Mouse (Mus musculus) stomach, postnatal 0 days (tissue): ENCODE results near the gene Myo9a. TPM values are rescaled to one million over a fixed set of nuclear protein-coding genes. Genes with fewer than 3 reads are reported as not detected.
A peak's percentile ranks its signal among the peaks of the same experiment; 100 is the strongest.

Experiments used
- ATAC-seq: fragments of 200-750 bp; cut with Nextera tagmentation; 2 replicates; pipeline ENCODE4 v1.8.0; 2017; ENCODE audit not compliant: low FRiP score, low TSS enrichment
- DNase-seq: peaks from one replicate; pipeline ENCODE4 v3.0.0-alpha.2; 2016; ENCODE audit warnings: low spot score
- H3K27ac ChIP-seq: fragments of 300-500 bp; sonication (generic); replicated peaks from 2 replicates; pipeline ENCODE4 v1.5.1; 2014; ENCODE audit warnings: mild to moderate bottlenecking, control low read depth
- H3K27me3 ChIP-seq: fragments of 300-500 bp; sonication (generic); 2 replicates; pipeline ENCODE4 v1.6.1; 2014; ENCODE audit warnings: low read length; ENCODE audit not compliant: control insufficient read depth, insufficient read depth
- H3K36me3 ChIP-seq: fragments of 300-500 bp; sonication (generic); 2 replicates; pipeline ENCODE4 v1.6.1; 2014; ENCODE audit warnings: low read length, mixed read lengths; ENCODE audit not compliant: control insufficient read depth, insufficient read depth
- H3K4me1 ChIP-seq: fragments of 300-500 bp; sonication (generic); replicated peaks from 2 replicates; pipeline ENCODE4 v1.6.1; 2014; ENCODE audit warnings: antibody characterized with exemption; ENCODE audit not compliant: control insufficient read depth, insufficient read depth
- H3K4me2 ChIP-seq: fragments of 300-500 bp; sonication (generic); replicated peaks from 2 replicates; pipeline ENCODE4 v1.6.1; 2014; ENCODE audit warnings: low read depth, mild to moderate bottlenecking, control low read depth, moderate library complexity
- H3K4me3 ChIP-seq: fragments of 300-500 bp; sonication (generic); 2 replicates; pipeline ENCODE4 v1.5.1; 2014; ENCODE audit warnings: low read depth, low read length, control low read depth
- H3K9ac ChIP-seq: fragments of 300-500 bp; sonication (generic); 2 replicates; pipeline ENCODE4 v1.6.1; 2014; ENCODE audit warnings: mild to moderate bottlenecking, low read length, control low read depth, mixed read lengths
- H3K9me3 ChIP-seq: fragments of 300-500 bp; sonication (generic); 2 replicates; pipeline ENCODE4 v1.6.1; 2016; ENCODE audit warnings: low read length; ENCODE audit not compliant: control insufficient read depth
- CTCF ChIP-seq: IDR thresholded peaks from 2 replicates; pipeline ENCODE4 v1.5.1; 2016; ENCODE audit warnings: antibody characterized with exemption, low read depth, mild to moderate bottlenecking, moderate library complexity
- EP300 ChIP-seq: optimal IDR thresholded peaks from 2 replicates; pipeline ENCODE3; 2016; ENCODE audit warnings: antibody characterized with exemption
- WGBS: fragments of 180-500 bp; shearing (Covaris S2); extraction: QIAGEN DNeasy Blood & Tissue Kit; methylation state at CpG from one replicate; pipeline ENCODE4 v1.1.7; 2014; 5-methylcytosine and 5-hydroxymethylcytosine counted together
- polyA plus RNA-seq: library from polyadenylated mRNA; unstranded; fragments of >200 nt; fragmentation: Nextera tagmentation; extraction: Ambion mirVana; gene quantifications from 2 replicates; pipeline ENCODE4 v1.2.1, GENCODE M21; 2015

Myo9a gene
- polyA plus RNA-seq, 1 experiment from 2014 or later: 4.0 TPM

- DNase-seq (peak; percentile 76), ATAC-seq (peak; percentile 74)
- no peaks in the 10 kb centered on the region for H3K9me3 ChIP-seq
- H3K9ac ChIP-seq: no peak overlapping the region
- no peak overlapping the region for H3K4me3 ChIP-seq
- H3K4me1 ChIP-seq: no peaks in the 10 kb centered on the region
- 45% methylated on average over 7 of the region's 7 CpGs for WGBS
- no peaks in the 10 kb centered on the region for H3K27me3 ChIP-seq
- H3K4me2 ChIP-seq: no peak overlapping the region
- no peaks in the 10 kb centered on the region for H3K36me3 ChIP-seq
- no peak overlapping the region for H3K27ac ChIP-seq
- no peak for TF ChIP-seq CTCF
- no peak for TF ChIP-seq EP300
Observed at GRCm38 (mm10) chr9:59716275-59716898, 34.3 kb upstream of the Myo9a start.

- H3K4me3 ChIP-seq: no peak overlapping the region
- no peaks in the 10 kb centered on the region for H3K9me3 ChIP-seq
- no peak overlapping the region for H3K4me2 ChIP-seq
- H3K27me3 ChIP-seq: no peaks in the 10 kb centered on the region
- no peak overlapping the region for H3K9ac ChIP-seq
- no peak for DNase-seq
- no peak for ATAC-seq
- no peaks in the 10 kb centered on the region for H3K4me1 ChIP-seq
- no peak overlapping the region for H3K27ac ChIP-seq
- TF ChIP-seq CTCF (no peak), EP300 (no peak)
- WGBS: 86% methylated on average over 4 of the region's 4 CpGs
- no peaks in the 10 kb centered on the region for H3K36me3 ChIP-seq
Observed at GRCm38 (mm10) chr9:59718237-59718636, 32.5 kb upstream of the Myo9a start.

DNA sequence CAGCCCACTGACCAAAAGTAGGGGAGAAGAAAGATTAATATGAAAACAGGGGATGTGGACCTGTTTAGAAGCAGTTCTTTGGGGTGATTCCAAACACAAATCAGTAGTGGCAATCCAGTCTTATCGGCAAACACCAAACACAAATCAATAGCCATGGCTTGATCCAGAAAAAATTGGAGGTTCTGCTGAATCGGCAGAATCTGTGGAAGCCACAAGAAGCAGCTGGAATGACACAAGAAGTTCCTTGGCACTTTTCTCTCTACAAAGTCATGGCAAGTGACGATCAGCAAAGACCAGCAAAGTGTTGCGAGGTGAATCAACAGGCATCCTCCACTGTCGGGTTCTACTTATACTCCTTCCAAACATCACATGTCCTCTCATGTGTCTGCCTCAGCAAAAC is 29.6 kb upstream of the Myo9a start:
- H3K4me3 ChIP-seq: no peak overlapping the region

DNA sequence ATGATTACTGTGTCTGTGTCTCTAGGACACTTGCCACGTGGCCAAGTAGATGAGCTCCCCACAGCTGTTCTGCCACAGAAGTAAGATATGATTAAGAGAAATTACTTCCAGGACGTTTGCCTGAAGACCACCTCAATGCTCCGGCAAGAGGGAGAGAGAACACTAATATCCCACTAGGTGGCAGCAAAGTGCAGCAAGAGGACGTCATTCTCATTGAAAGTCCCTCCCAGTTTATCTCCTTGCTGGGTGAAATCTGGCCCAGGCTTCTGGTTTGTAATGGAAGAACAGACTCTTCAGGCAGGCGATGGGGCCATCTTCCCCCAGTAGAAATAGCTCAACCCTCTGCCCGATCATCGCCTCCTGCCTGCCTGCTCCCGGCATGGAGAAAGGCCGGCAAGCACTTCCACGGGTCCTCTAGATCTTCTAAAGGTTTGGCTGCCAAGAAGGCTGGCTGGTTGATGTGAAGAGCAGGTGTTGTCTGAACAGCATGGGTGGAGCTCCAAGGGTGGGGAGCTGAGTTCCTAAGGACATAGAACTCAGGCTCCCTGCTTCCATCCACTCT is 27.5 kb upstream of the Myo9a start:
- DNase-seq (peak; percentile 69), ATAC-seq (peak; percentile 63)
- WGBS: 6% methylated on average over 10 of the region's 10 CpGs
- Histone ChIP-seq H3K4me3 (no peak overlapping the region; the same call in 1 of the 2 replicates), H3K9me3 (no peaks in the 10 kb centered on the region), H3K27ac (no peak overlapping the region), H3K4me2 (peak overlapping the region; percentile 48), H3K9ac (no peak overlapping the region), H3K27me3 (no peaks in the 10 kb centered on the region), H3K4me1 (no peaks in the 10 kb centered on the region; the same call in 1 of the 2 replicates), H3K36me3 (no peaks in the 10 kb centered on the region)
- TF ChIP-seq CTCF (peak; percentile 95), EP300 (no peak)

More for the DNA sequence above, 29.6 kb upstream of the Myo9a start:
- Histone ChIP-seq H3K4me1 (no peaks in the 10 kb centered on the region; the same call in 1 of the 2 replicates), H3K9ac (no peak overlapping the region), H3K27ac (no peak overlapping the region), H3K4me2 (no peak overlapping the region), H3K9me3 (no peaks in the 10 kb centered on the region), H3K27me3 (no peaks in the 10 kb centered on the region), H3K36me3 (no peaks in the 10 kb centered on the region)
- no peak for ATAC-seq
- WGBS: 82% methylated on average over 5 of the region's 5 CpGs
- TF ChIP-seq EP300: no peak
- TF ChIP-seq CTCF: no peak
- no peak for DNase-seq

GRCm38 (mm10) chr9:59723791-59724442 is 26.8 kb upstream of the Myo9a start:
- Histone ChIP-seq H3K27me3 (no peaks in the 10 kb centered on the region), H3K36me3 (no peaks in the 10 kb centered on the region), H3K27ac (peak overlapping the region; percentile 40; the same call in 1 of the 2 replicates), H3K4me2 (no peak overlapping the region), H3K9me3 (no peaks in the 10 kb centered on the region), H3K9ac (no peak overlapping the region), H3K4me3 (no peak overlapping the region), H3K4me1 (no peaks in the 10 kb centered on the region; the same call in 1 of the 2 replicates)
- ATAC-seq (peak; percentile 49), DNase-seq (peak; percentile 44)
- TF ChIP-seq EP300: no peak
- WGBS: 37% methylated on average over 8 of the region's 8 CpGs

DNA sequence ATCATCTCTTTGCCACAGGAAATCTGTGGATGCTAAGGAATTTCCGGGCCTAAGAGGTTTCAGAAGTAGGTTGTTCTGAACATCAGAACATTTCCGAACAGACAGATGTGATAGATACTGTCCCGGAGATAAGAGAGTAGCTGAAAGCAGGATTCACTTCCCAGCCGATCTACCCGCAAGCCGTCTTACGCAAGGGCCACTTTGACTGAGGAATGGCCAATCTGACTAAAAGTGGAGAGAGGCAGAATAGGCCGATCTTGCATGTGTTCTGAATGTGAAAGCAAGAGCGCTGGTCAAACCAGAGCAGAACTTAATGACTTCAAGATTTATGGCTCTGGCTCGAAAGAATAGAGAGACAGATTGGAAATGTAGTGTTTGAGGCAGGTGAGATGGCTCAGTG is 25.2 kb upstream of the Myo9a start:
- no peak overlapping the region for H3K9ac ChIP-seq
- H3K4me2 ChIP-seq: no peak overlapping the region
- H3K9me3 ChIP-seq: no peaks in the 10 kb centered on the region
- H3K4me1 ChIP-seq: no peaks in the 10 kb centered on the region; the same call in 1 of the 2 replicates
- H3K27ac ChIP-seq: no peak overlapping the region
- 69% methylated on average over 10 of the region's 10 CpGs for WGBS
- no peaks in the 10 kb centered on the region for H3K27me3 ChIP-seq
- no peak for TF ChIP-seq CTCF
- no peak for TF ChIP-seq EP300
- no peak overlapping the region for H3K4me3 ChIP-seq
- DNase-seq: no peak
- no peak for ATAC-seq
- no peaks in the 10 kb centered on the region for H3K36me3 ChIP-seq
